Mouse (Mus musculus) adrenal gland, adult 10 weeks (tissue): ENCODE data around the gene Mpp6. TPM values are rescaled to one million over a fixed set of nuclear protein-coding genes. Genes with fewer than 3 reads are reported as not detected.

ENCODE experiments used
- polyA plus RNA-seq: library from polyadenylated mRNA; stranded (reverse); fragments of 350-450 nt; fragmentation: Illumina TruSeq; extraction: RNeasy Lipid Tissue Mini Kit (QIAGEN cat#74804); gene quantifications from one replicate; pipeline ENCODE4 v1.2.3, GENCODE M21; 2014; ENCODE audit warnings: low read depth, low replicate concordance

Mpp6 gene
- polyA plus RNA-seq, result 60.7 TPM

GRCm38 (mm10) chr6:50109757-50110378 lies at the start of gene Mpp6:
Gene Mpp6, plus strand, starts transcription at chr6:50110241.

Other genes with a start within 250 kb of the Mpp6 start
- gene Gsdme, start 153.6 kb downstream of the Mpp6 start, polyA plus RNA-seq, result 0.99 TPM